Mouse (Mus musculus): Measurements from ENCODE around the gene Phc3.
A peak's percentile ranks its signal among the peaks of the same experiment; 100 is the strongest.

The Phc3 gene

DNA sequence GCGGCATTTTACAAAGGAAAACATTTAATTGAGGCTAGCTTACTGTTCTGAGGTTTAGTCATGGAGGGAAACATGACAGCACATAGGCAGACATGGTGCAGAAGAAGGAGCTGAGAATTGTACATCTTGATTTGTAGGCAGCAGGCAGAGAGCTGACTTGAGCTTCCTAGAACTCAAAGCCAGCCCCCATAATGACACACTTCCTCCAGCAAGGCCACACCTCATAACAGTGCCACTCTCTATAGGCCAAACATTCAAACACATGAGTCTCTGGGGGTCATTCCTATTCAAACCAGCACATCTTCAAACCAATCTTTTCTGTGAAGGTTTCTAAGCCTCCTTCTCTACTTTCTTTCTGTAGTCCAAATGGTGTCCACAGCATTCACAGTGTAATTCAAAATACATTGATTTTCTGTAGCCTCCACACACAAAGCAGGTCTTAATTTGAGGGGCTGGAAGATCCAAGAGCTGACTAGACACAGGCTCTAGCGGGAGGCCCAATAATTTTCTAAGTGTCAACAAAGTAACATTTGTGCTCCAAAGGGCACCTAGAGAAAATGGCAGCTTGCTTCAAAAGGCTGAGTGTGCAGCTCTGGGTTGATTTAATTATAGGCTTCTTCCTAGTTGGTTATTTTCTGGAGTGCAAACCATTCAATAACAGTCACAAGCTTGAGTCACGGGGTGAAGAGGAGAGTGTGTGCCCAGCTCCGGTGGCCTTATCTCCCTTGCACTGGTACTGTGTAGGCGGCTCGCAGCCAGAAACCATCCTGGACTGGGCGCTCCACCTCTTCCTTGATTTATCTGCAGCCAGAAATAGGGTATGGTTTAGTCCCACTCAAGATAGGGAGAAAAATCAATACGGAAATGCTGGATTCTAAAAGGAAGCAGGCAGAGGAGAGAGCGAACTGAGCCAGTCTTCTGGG lies 18.4 kb upstream of the Phc3 start:
- Histone ChIP-seq H3K4me1 (replicated peaks; ENCODE audit: low read depth, low read length) (peaks cover 8% of the 10 kb centered on the region; the same call in 1 of the 2 replicates), H3K9me3 (ENCODE audit: low read length) (peaks cover 9% of the 10 kb centered on the region), H3K4me3 (replicated peaks; ENCODE audit: low read length) (no peak overlapping the region), H3K36me3 (ENCODE audit: insufficient read depth, low read length) (no peaks in the 10 kb centered on the region), H3K27me3 (ENCODE audit: insufficient read depth, low read length) (no peaks in the 10 kb centered on the region)
- TF ChIP-seq NANOG (IDR thresholded peaks at IDR 0.05; ENCODE audit: borderline replicate concordance, low read length) (no peak), CTCF (conservative IDR thresholded peaks at IDR 0.05; ENCODE audit: low read length) (no peak), POU5F1 (IDR thresholded peaks at IDR 0.05; ENCODE audit: borderline replicate concordance, low read length) (no peak)

DNA sequence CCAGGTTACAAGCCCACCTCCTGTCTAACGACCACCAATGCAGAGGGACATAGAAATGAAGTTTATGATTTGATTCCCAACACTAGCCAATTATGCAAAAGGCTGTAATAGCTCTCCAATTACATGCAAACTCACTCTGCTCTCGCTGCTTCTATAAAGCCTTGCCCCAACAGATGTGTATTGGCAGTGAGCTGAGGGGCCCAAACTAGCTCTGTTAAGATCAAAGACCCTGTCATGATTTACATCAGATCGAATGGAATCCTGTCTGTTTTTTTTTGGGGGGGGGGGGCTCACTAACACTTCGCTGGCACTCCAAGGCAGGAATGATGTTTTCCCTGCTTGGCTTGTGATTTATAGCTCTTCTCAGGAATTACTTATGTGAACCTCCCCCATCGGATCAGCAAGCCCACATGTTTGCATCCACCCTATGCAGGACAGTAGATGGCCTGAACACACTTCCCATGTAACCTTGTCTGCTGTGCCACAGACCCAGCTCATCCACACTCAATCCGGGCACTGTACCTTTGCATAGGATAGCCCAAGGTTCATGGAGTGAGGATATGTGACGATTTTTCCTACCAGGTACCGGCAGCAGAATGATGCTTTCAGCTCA lies 13.8 kb upstream of the Phc3 start:
- no peak for TF ChIP-seq NANOG (IDR thresholded peaks at IDR 0.05; ENCODE audit: borderline replicate concordance, low read length)
- TF ChIP-seq CTCF (conservative IDR thresholded peaks at IDR 0.05; ENCODE audit: low read length) = no peak
- no peak for TF ChIP-seq POU5F1 (IDR thresholded peaks at IDR 0.05; ENCODE audit: borderline replicate concordance, low read length)
- no peaks in the 10 kb centered on the region for H3K27me3 ChIP-seq (ENCODE audit: insufficient read depth, low read length)
- H3K4me1 ChIP-seq (replicated peaks; ENCODE audit: low read depth, low read length) = peaks cover 6% of the 10 kb centered on the region
- no peaks in the 10 kb centered on the region for H3K36me3 ChIP-seq (ENCODE audit: insufficient read depth, low read length)
- H3K4me3 ChIP-seq (replicated peaks; ENCODE audit: low read length) = no peak overlapping the region
- H3K9me3 ChIP-seq (ENCODE audit: low read length) = peaks cover 9% of the 10 kb centered on the region

- peaks cover 2% of the 10 kb centered on the region for H3K9me3 ChIP-seq (ENCODE audit: low read length)
- no peak overlapping the region for H3K4me3 ChIP-seq (replicated peaks; ENCODE audit: low read length)
- no peak for TF ChIP-seq POU5F1 (IDR thresholded peaks at IDR 0.05; ENCODE audit: borderline replicate concordance, low read length)
- no peak for TF ChIP-seq CTCF (conservative IDR thresholded peaks at IDR 0.05; ENCODE audit: low read length)
- no peak for TF ChIP-seq NANOG (IDR thresholded peaks at IDR 0.05; ENCODE audit: borderline replicate concordance, low read length)
- H3K27me3 ChIP-seq (ENCODE audit: insufficient read depth, low read length) = no peaks in the 10 kb centered on the region
- H3K36me3 ChIP-seq (ENCODE audit: insufficient read depth, low read length) = no peaks in the 10 kb centered on the region
- peaks cover 6% of the 10 kb centered on the region for H3K4me1 ChIP-seq (replicated peaks; ENCODE audit: low read depth, low read length)
Observed at GRCm38 (mm10) chr3:30981616-30982380, 12.6 kb upstream of the Phc3 start.

- TF ChIP-seq CTCF (conservative IDR thresholded peaks at IDR 0.05; ENCODE audit: low read length) (no peak), POU5F1 (IDR thresholded peaks at IDR 0.05; ENCODE audit: borderline replicate concordance, low read length) (no peak), NANOG (IDR thresholded peaks at IDR 0.05; ENCODE audit: borderline replicate concordance, low read length) (no peak)
- Histone ChIP-seq H3K27me3 (ENCODE audit: insufficient read depth, low read length) (no peaks in the 10 kb centered on the region; the same call in 1 of the 2 replicates), H3K4me3 (replicated peaks; ENCODE audit: low read length) (no peak overlapping the region), H3K36me3 (ENCODE audit: insufficient read depth, low read length) (no peaks in the 10 kb centered on the region), H3K4me1 (replicated peaks; ENCODE audit: low read depth, low read length) (peaks cover 23% of the 10 kb centered on the region), H3K9me3 (ENCODE audit: low read length) (no peaks in the 10 kb centered on the region)
Observed at GRCm38 (mm10) chr3:30976991-30977603, 7.9 kb upstream of the Phc3 start.

GRCm38 (mm10) chr3:30975102-30975754 lies 6.0 kb upstream of the Phc3 start:
- no peaks in the 10 kb centered on the region; the same call in 1 of the 2 replicates for H3K27me3 ChIP-seq (ENCODE audit: insufficient read depth, low read length)
- no peak overlapping the region for H3K4me3 ChIP-seq (replicated peaks; ENCODE audit: low read length)
- no peak for TF ChIP-seq NANOG (IDR thresholded peaks at IDR 0.05; ENCODE audit: borderline replicate concordance, low read length)
- peak; percentile 87 for TF ChIP-seq CTCF (conservative IDR thresholded peaks at IDR 0.05; ENCODE audit: low read length)
- no peak for TF ChIP-seq POU5F1 (IDR thresholded peaks at IDR 0.05; ENCODE audit: borderline replicate concordance, low read length)
- H3K36me3 ChIP-seq (ENCODE audit: insufficient read depth, low read length) = no peaks in the 10 kb centered on the region
- H3K9me3 ChIP-seq (ENCODE audit: low read length) = no peaks in the 10 kb centered on the region
- peaks cover 18% of the 10 kb centered on the region for H3K4me1 ChIP-seq (replicated peaks; ENCODE audit: low read depth, low read length)

GRCm38 (mm10) chr3:30968531-30969092 lies 603 bp downstream of the Phc3 start:
- peaks cover 27% of the 10 kb centered on the region for H3K4me1 ChIP-seq (replicated peaks; ENCODE audit: low read depth, low read length)
- no peaks in the 10 kb centered on the region for H3K27me3 ChIP-seq (ENCODE audit: insufficient read depth, low read length)
- H3K9me3 ChIP-seq (ENCODE audit: low read length) = no peaks in the 10 kb centered on the region
- peak overlapping the region; percentile 99 for H3K4me3 ChIP-seq (replicated peaks; ENCODE audit: low read length)
- no peak for TF ChIP-seq POU5F1 (IDR thresholded peaks at IDR 0.05; ENCODE audit: borderline replicate concordance, low read length)
- no peak for TF ChIP-seq CTCF (conservative IDR thresholded peaks at IDR 0.05; ENCODE audit: low read length)
- no peak for TF ChIP-seq NANOG (IDR thresholded peaks at IDR 0.05; ENCODE audit: borderline replicate concordance, low read length)
- peaks cover 24% of the 10 kb centered on the region for H3K36me3 ChIP-seq (ENCODE audit: insufficient read depth, low read length)

- Histone ChIP-seq H3K27me3 (ENCODE audit: insufficient read depth, low read length) (no peaks in the 10 kb centered on the region), H3K4me1 (replicated peaks; ENCODE audit: low read depth, low read length) (peaks cover 21% of the 10 kb centered on the region), H3K9me3 (ENCODE audit: low read length) (peaks cover 4% of the 10 kb centered on the region; the same call in 1 of the 2 replicates), H3K4me3 (replicated peaks; ENCODE audit: low read length) (no peak overlapping the region), H3K36me3 (ENCODE audit: insufficient read depth, low read length) (peaks cover 48% of the 10 kb centered on the region)
- TF ChIP-seq POU5F1 (IDR thresholded peaks at IDR 0.05; ENCODE audit: borderline replicate concordance, low read length) = no peak
- no peak for TF ChIP-seq CTCF (conservative IDR thresholded peaks at IDR 0.05; ENCODE audit: low read length)
- no peak for TF ChIP-seq NANOG (IDR thresholded peaks at IDR 0.05; ENCODE audit: borderline replicate concordance, low read length)
Observed at GRCm38 (mm10) chr3:30965644-30966043, 3.6 kb downstream of the Phc3 start.

Measured in E14TG2a.4 (cell line).